Mouse (Mus musculus): ENCODE measurements around the gene Mbl1.

DNA sequence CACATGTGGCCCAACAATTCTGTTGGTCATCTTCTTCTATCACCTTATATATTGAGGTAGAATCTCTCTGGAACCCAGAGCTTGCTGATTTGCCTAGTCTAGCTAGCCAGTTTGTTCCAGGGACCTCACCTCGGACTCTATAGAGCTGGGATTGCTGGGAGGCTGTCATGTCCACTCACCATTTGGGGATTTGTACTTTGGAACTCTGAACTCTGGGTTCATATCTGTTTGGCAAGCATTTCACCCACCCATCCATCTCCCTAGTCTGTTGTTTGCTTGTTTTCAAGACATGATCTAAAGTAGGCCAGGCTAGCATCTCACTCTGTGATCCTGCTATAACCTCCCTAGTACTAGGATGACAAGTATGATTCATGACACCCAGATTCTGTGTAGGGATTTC is 23.5 kb downstream of the Mbl1 start:
- no peak for TF ChIP-seq CTCF (IDR thresholded peaks at IDR 0.05; ENCODE audit: low read depth)
- no peak for TF ChIP-seq EP300 (optimal IDR thresholded peaks at IDR 0.05)
